Mouse (Mus musculus) hindbrain, embryonic 14.5 days (tissue): Measurements from ENCODE around the gene Tanc1. TPM values are rescaled to one million over a fixed set of nuclear protein-coding genes. Genes with fewer than 3 reads are reported as not detected.

Experiments used
- ATAC-seq: fragments of 200-750 bp; cut with Nextera tagmentation; 2 replicates; pipeline ENCODE4 v1.8.0; 2017; ENCODE audit warnings: moderate number of reproducible peaks, mild to moderate bottlenecking, moderate TSS enrichment, moderate library complexity; ENCODE audit not compliant: low FRiP score
- DNase-seq: peaks from one replicate; pipeline ENCODE4 v3.0.0-alpha.2; 2015; ENCODE audit warnings: low spot score
- H3K27ac ChIP-seq: fragments of 300-500 bp; sonication (generic); 2 replicates; pipeline ENCODE4 v1.5.1; 2014; ENCODE audit warnings: mild to moderate bottlenecking, moderate library complexity
- H3K27me3 ChIP-seq: fragments of 300-500 bp; sonication (generic); 2 replicates; pipeline ENCODE4 v1.6.1; 2014; ENCODE audit warnings: mild to moderate bottlenecking, low read length, mixed read lengths; ENCODE audit not compliant: control insufficient read depth, insufficient read depth
- H3K36me3 ChIP-seq: fragments of 300-500 bp; sonication (generic); replicated peaks from 2 replicates; pipeline ENCODE4 v1.6.1; 2014; ENCODE audit not compliant: control insufficient read depth, insufficient read depth
- H3K4me1 ChIP-seq: fragments of 300-500 bp; sonication (generic); replicated peaks from 2 replicates; pipeline ENCODE4 v1.6.1; 2014; ENCODE audit warnings: antibody characterized with exemption, low read length, mixed read lengths; ENCODE audit not compliant: control insufficient read depth, insufficient read depth
- H3K4me2 ChIP-seq: fragments of 300-500 bp; sonication (generic); replicated peaks from 2 replicates; pipeline ENCODE4 v1.6.1; 2014; ENCODE audit warnings: mild to moderate bottlenecking, moderate library complexity
- H3K4me3 ChIP-seq: fragments of 300-500 bp; sonication (generic); replicated peaks from 2 replicates; pipeline ENCODE4 v1.5.1; 2014; ENCODE audit warnings: mild to moderate bottlenecking, low read length
- H3K9ac ChIP-seq: fragments of 300-500 bp; sonication (generic); 2 replicates; pipeline ENCODE4 v1.6.1; 2014
- H3K9me3 ChIP-seq: fragments of 300-500 bp; sonication (generic); 2 replicates; pipeline ENCODE4 v1.6.1; 2016; ENCODE audit warnings: low read length; ENCODE audit not compliant: control insufficient read depth
- WGBS: fragments of 180-500 bp; shearing (Covaris S2); extraction: QIAGEN DNeasy Blood & Tissue Kit; methylation state at CpG from one replicate; pipeline ENCODE4 v1.1.7; 2014; 5-methylcytosine and 5-hydroxymethylcytosine counted together
- polyA plus RNA-seq: library from polyadenylated mRNA; unstranded; fragments of >200 nt; fragmentation: Nextera tagmentation; extraction: Ambion mirVana; gene quantifications from 2 replicates; pipeline ENCODE4 v1.2.1, GENCODE M21; 2014

Tanc1 gene
- polyA plus RNA-seq, 1 experiment from 2014 or later: 7.9 TPM

- no peaks in the 10 kb centered on the region for H3K27me3 ChIP-seq
- no peaks in the 10 kb centered on the region for H3K9me3 ChIP-seq
- ATAC-seq (no peak), DNase-seq (no peak)
- no peak overlapping the region for H3K27ac ChIP-seq
- 60% methylated on average over 8 of the region's 8 CpGs for WGBS
- H3K4me2 ChIP-seq: no peak overlapping the region
- no peak overlapping the region for H3K9ac ChIP-seq
- no peaks in the 10 kb centered on the region for H3K36me3 ChIP-seq
- H3K4me3 ChIP-seq: no peak overlapping the region
- 0 out of 2 replicates have a peak, but pooled peaks cover 2% of the 10 kb centered on the region for H3K4me1 ChIP-seq
These were observed 60.8 kb downstream of the Tanc1 start for GRCm38 (mm10) chr2:59672686-59673085.

DNA sequence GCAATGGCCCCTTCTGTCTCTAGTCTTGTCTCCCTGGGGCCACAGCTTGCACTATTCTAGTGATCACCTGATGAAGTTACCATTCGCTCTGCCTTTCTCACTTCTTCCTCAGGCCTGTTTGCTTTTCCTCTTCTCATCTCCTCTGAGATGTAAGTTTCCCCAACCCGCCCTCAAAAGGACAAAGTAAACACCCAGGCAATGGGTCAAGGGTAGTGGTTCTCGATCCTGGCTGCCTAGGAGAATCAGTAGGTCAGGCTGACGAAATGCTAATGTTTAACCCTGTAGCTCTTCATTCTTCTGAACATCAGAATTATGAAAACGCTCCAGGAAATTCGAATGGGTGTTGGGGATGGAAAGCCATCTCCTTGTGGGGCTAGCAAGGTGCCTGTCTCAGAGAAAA, 61.5 kb downstream of the Tanc1 start:
- H3K9ac ChIP-seq: no peak overlapping the region
- H3K9me3 ChIP-seq: no peaks in the 10 kb centered on the region
- no peak overlapping the region for H3K4me3 ChIP-seq
- no peak overlapping the region for H3K4me2 ChIP-seq
- no peak for ATAC-seq
- no peak for DNase-seq
- no peaks in the 10 kb centered on the region for H3K27me3 ChIP-seq
- no peak overlapping the region for H3K27ac ChIP-seq
- no peaks in the 10 kb centered on the region for H3K36me3 ChIP-seq
- H3K4me1 ChIP-seq: 0 out of 2 replicates have a peak, but pooled peaks cover 2% of the 10 kb centered on the region
- WGBS: 89% methylated on average over 6 of the region's 6 CpGs

GRCm38 (mm10) chr2:59673877-59674276, 62.0 kb downstream of the Tanc1 start:
- Histone ChIP-seq H3K9me3 (no peaks in the 10 kb centered on the region), H3K4me2 (no peak overlapping the region), H3K27ac (no peak overlapping the region), H3K9ac (no peak overlapping the region), H3K36me3 (no peaks in the 10 kb centered on the region), H3K4me3 (no peak overlapping the region), H3K4me1 (0 out of 2 replicates have a peak, but pooled peaks cover 2% of the 10 kb centered on the region), H3K27me3 (no peaks in the 10 kb centered on the region)
- DNase-seq (no peak), ATAC-seq (no peak)
- 89% methylated on average over 1 of the region's 1 CpGs for WGBS

GRCm38 (mm10) chr2:59675270-59675995, 63.6 kb downstream of the Tanc1 start:
- Histone ChIP-seq H3K9ac (no peak overlapping the region), H3K27me3 (no peaks in the 10 kb centered on the region), H3K36me3 (no peaks in the 10 kb centered on the region), H3K4me3 (no peak overlapping the region), H3K9me3 (no peaks in the 10 kb centered on the region), H3K4me1 (0 out of 2 replicates have a peak, but pooled peaks cover 2% of the 10 kb centered on the region), H3K27ac (no peak overlapping the region), H3K4me2 (no peak overlapping the region)
- DNase-seq (no peak), ATAC-seq (no peak)
- 45% methylated on average over 17 of the region's 17 CpGs for WGBS

DNA sequence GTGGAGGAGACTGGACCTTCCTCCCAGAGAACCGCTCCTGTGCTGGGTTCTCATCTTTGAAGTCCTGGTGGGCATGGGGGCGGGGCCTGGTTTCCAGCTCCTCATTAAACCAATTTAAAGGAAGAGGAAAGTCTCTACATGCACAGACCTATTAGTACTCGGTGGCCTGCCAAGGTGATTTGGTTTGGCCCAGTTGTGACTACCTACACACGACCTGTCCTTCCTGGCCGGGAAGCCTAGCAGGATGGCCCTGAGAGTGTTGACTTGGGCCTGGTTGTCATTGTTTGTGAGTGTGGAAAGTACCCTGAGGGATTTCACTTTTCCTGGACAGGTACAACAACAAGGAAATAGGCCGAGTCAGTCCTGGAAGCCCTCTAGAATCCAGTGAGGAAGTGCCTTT, 64.2 kb downstream of the Tanc1 start:
- H3K4me3 ChIP-seq: no peak overlapping the region
- H3K9ac ChIP-seq: no peak overlapping the region
- H3K4me1 ChIP-seq: 0 out of 2 replicates have a peak, but pooled peaks cover 2% of the 10 kb centered on the region
- no peaks in the 10 kb centered on the region for H3K36me3 ChIP-seq
- DNase-seq (no peak), ATAC-seq (no peak)
- no peak overlapping the region for H3K4me2 ChIP-seq
- no peak overlapping the region for H3K27ac ChIP-seq
- 87% methylated on average over 6 of the region's 6 CpGs for WGBS
- H3K27me3 ChIP-seq: no peaks in the 10 kb centered on the region
- H3K9me3 ChIP-seq: no peaks in the 10 kb centered on the region

DNA sequence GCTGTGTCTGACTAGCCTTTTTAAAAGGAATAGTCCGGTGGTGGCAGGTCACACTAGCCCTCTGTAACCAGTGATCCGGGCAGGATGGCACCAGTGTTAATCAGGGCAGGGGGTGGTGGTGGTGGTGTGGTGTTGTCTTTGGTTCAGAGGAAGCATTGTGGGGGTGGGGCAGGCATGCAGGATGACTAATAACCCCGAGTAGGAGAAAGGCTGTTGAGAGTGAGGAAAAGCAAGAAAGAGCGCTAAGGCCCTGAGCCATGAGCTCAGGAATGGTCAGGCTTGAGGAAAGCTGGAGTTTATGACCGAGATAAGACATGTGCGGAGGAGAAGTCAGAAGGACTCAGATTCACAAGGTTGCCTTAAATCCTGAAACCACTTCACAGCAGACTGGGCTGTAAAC, 64.6 kb downstream of the Tanc1 start:
- DNase-seq (no peak), ATAC-seq (no peak)
- Histone ChIP-seq H3K9ac (no peak overlapping the region), H3K4me1 (0 out of 2 replicates have a peak, but pooled peaks cover 2% of the 10 kb centered on the region), H3K4me3 (no peak overlapping the region), H3K9me3 (no peaks in the 10 kb centered on the region), H3K27me3 (no peaks in the 10 kb centered on the region), H3K4me2 (no peak overlapping the region), H3K27ac (no peak overlapping the region), H3K36me3 (no peaks in the 10 kb centered on the region)
- WGBS: 67% methylated on average over 6 of the region's 6 CpGs

- Histone ChIP-seq H3K4me2 (no peak overlapping the region), H3K36me3 (no peaks in the 10 kb centered on the region), H3K4me3 (no peak overlapping the region), H3K27me3 (no peaks in the 10 kb centered on the region), H3K9ac (no peak overlapping the region), H3K4me1 (0 out of 2 replicates have a peak, but pooled peaks cover 2% of the 10 kb centered on the region), H3K9me3 (no peaks in the 10 kb centered on the region), H3K27ac (no peak overlapping the region)
- DNase-seq (no peak), ATAC-seq (no peak)
- WGBS: 84% methylated on average over 10 of the region's 10 CpGs
These were observed 67.7 kb downstream of the Tanc1 start for GRCm38 (mm10) chr2:59679424-59680020.

GRCm38 (mm10) chr2:59680736-59681135, 68.9 kb downstream of the Tanc1 start:
- H3K27ac ChIP-seq: no peak overlapping the region
- H3K27me3 ChIP-seq: no peaks in the 10 kb centered on the region
- H3K9ac ChIP-seq: no peak overlapping the region
- no peak for DNase-seq
- H3K9me3 ChIP-seq: no peaks in the 10 kb centered on the region
- 88% methylated on average over 5 of the region's 5 CpGs for WGBS
- no peak overlapping the region for H3K4me2 ChIP-seq
- ATAC-seq: no peak
- 0 out of 2 replicates have a peak, but pooled peaks cover 2% of the 10 kb centered on the region for H3K4me1 ChIP-seq
- no peaks in the 10 kb centered on the region for H3K36me3 ChIP-seq
- H3K4me3 ChIP-seq: no peak overlapping the region

- no peaks in the 10 kb centered on the region for H3K9me3 ChIP-seq
- WGBS: 90% methylated on average over 4 of the region's 4 CpGs
- H3K27ac ChIP-seq: no peak overlapping the region
- no peak overlapping the region for H3K4me2 ChIP-seq
- H3K9ac ChIP-seq: no peak overlapping the region
- H3K4me1 ChIP-seq: 0 out of 2 replicates have a peak, but pooled peaks cover 2% of the 10 kb centered on the region
- H3K27me3 ChIP-seq: no peaks in the 10 kb centered on the region
- DNase-seq (no peak), ATAC-seq (no peak)
- H3K36me3 ChIP-seq: no peaks in the 10 kb centered on the region
- no peak overlapping the region for H3K4me3 ChIP-seq
These were observed 69.3 kb downstream of the Tanc1 start for GRCm38 (mm10) chr2:59681181-59681580.
